Mouse (Mus musculus): ENCODE measurements around the gene Cab39. TPM values are rescaled to one million over a fixed set of nuclear protein-coding genes. Genes with fewer than 3 reads are reported as not detected.
A peak's percentile ranks its signal among the peaks of the same experiment; 100 is the strongest.
"Not testable (repeated sequence)": the region's sequence is repeated elsewhere in the genome, so short reads cannot be mapped to it uniquely, and the experiment has no call there.

Gene Cab39
- polyA plus RNA-seq, 1 experiment from 2014 or later, result 29.2 TPM

DNA sequence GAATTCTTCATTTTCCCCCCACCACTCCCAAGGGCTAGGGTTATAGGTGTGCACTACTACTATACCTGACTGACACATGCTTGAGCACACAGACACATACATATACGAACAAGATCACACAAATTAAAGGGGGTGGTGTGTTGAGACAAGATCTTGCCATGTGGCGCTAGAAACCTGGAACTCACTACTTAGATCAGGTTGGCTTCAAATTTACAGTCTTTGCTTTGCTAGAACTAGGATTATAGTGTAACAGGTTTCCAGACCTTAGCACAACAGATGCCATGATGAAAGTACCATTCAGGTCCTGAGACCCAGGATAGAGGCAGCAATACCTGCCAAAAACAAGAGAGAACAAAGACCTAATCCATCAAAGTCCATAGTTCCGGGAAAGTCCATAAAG, 1.8 kb upstream of the Cab39 start:
- no peak overlapping the region for H3K27ac ChIP-seq
- no peaks in the 10 kb centered on the region for H3K27me3 ChIP-seq
- no peak for ATAC-seq (ENCODE audit: insufficient number of reproducible peaks, insufficient read depth, low FRiP score, low TSS enrichment, low read depth)
- no peak overlapping the region for H3K9ac ChIP-seq
- no peaks in the 10 kb centered on the region for H3K9me3 ChIP-seq
- 90% methylated on average over 3 of the region's 3 CpGs for WGBS
- peaks cover 7% of the 10 kb centered on the region; the same call in 1 of the 2 replicates for H3K4me1 ChIP-seq
- 0 out of 2 replicates have a peak, but pooled peaks cover 5% of the 10 kb centered on the region for H3K36me3 ChIP-seq
- H3K4me3 ChIP-seq, result no peak overlapping the region
- no peak overlapping the region for H3K4me2 ChIP-seq

DNA sequence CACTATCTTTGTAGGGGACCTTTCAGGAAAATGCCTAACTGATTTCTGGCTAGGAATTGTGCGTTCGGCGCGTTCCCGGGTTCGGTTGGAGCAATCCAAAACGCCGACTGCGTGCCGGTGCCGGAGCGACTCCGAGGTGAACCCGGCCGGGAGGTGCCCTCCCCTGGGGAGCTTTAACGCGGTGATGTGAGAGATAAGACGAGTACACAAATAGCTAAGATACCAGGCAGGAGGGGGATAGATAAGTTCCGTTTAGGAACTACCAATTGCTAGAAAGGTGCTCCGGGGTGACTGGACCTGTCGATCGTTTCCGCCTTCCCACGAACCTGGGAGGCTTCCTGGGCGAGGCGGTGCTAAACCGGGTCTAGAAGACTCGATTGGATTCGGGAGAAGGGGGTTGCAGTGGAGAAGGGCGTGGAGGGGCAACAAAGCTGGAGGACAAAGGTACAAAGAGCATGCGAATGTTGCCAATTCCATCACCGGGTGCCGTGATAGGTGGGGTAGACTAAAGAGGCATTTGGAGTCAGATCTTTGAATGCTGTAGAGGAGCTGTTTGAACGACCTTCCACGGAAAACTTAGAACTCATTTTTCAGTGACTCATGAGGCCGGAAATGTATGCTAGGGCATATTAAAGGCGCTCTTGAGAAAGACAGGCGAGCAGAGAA, 998 bp downstream of the Cab39 start:
- Histone ChIP-seq H3K27ac (peak overlapping the region; percentile 92; the same call in 1 of the 2 replicates), H3K4me1 (peaks cover 7% of the 10 kb centered on the region; the same call in 1 of the 2 replicates), H3K9me3 (no peaks in the 10 kb centered on the region), H3K27me3 (no peaks in the 10 kb centered on the region), H3K9ac (peak overlapping the region; percentile 97), H3K36me3 (0 out of 2 replicates have a peak, but pooled peaks cover 5% of the 10 kb centered on the region), H3K4me3 (peak overlapping the region; percentile 97), H3K4me2 (peak overlapping the region; percentile 84)
- ATAC-seq (ENCODE audit: insufficient number of reproducible peaks, insufficient read depth, low FRiP score, low TSS enrichment, low read depth), result no peak
- under 1% methylated on average over 38 of the region's 38 CpGs for WGBS

- Histone ChIP-seq H3K27me3 (no peaks in the 10 kb centered on the region), H3K4me2 (peak overlapping the region; percentile 27; the same call in 1 of the 2 replicates), H3K27ac (no peak overlapping the region), H3K36me3 (0 out of 2 replicates have a peak, but pooled peaks cover 5% of the 10 kb centered on the region), H3K9ac (no peak overlapping the region), H3K9me3 (no peaks in the 10 kb centered on the region), H3K4me1 (peaks cover 7% of the 10 kb centered on the region; the same call in 1 of the 2 replicates), H3K4me3 (no peak overlapping the region; the same call in 1 of the 2 replicates)
- 71% methylated on average over 3 of the region's 3 CpGs for WGBS
- no peak for ATAC-seq (ENCODE audit: insufficient number of reproducible peaks, insufficient read depth, low FRiP score, low TSS enrichment, low read depth)
Observed at GRCm38 (mm10) chr1:85795196-85795595, 2.0 kb downstream of the Cab39 start.

GRCm38 (mm10) chr1:85799776-85800175, 6.5 kb downstream of the Cab39 start:
- Histone ChIP-seq H3K36me3 (0 out of 2 replicates have a peak, but pooled peaks cover 5% of the 10 kb centered on the region), H3K9me3 (no peaks in the 10 kb centered on the region), H3K4me2 (no peak overlapping the region), H3K27ac (no peak overlapping the region), H3K9ac (no peak overlapping the region), H3K4me1 (peaks cover 4% of the 10 kb centered on the region; the same call in 1 of the 2 replicates), H3K4me3 (no peak overlapping the region), H3K27me3 (no peaks in the 10 kb centered on the region)
- 73% methylated on average over 1 of the region's 1 CpGs for WGBS
- no peak for ATAC-seq (ENCODE audit: insufficient number of reproducible peaks, insufficient read depth, low FRiP score, low TSS enrichment, low read depth)

DNA sequence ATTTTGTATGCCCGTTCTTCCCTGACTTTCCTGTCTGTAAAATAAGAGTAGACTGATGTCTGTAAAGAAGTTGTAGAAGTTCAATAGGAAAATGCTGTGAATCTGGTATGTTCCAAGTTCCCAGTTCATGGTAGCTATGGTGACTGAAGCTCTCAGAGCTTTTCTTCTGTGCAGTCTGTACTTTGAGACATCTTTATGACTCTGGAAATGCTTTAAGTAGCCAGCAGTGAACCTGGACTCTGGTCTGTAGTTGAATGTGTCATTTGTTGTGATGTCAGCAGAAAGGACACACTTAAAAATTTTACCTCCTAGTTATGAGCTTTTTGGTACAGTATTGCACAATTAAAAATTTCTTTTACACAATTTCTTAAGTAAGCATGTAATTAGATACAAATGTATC, 9.3 kb downstream of the Cab39 start:
- H3K9ac ChIP-seq, result no peak overlapping the region
- H3K9me3 ChIP-seq, result no peaks in the 10 kb centered on the region
- H3K4me2 ChIP-seq, result no peak overlapping the region
- 98% methylated on average over 1 of the region's 1 CpGs for WGBS
- no peak overlapping the region for H3K27ac ChIP-seq
- no peak overlapping the region for H3K4me3 ChIP-seq
- no peaks in the 10 kb centered on the region for H3K4me1 ChIP-seq
- H3K36me3 ChIP-seq, result no peaks in the 10 kb centered on the region
- ATAC-seq (ENCODE audit: insufficient number of reproducible peaks, insufficient read depth, low FRiP score, low TSS enrichment, low read depth), result no peak
- no peaks in the 10 kb centered on the region for H3K27me3 ChIP-seq

DNA sequence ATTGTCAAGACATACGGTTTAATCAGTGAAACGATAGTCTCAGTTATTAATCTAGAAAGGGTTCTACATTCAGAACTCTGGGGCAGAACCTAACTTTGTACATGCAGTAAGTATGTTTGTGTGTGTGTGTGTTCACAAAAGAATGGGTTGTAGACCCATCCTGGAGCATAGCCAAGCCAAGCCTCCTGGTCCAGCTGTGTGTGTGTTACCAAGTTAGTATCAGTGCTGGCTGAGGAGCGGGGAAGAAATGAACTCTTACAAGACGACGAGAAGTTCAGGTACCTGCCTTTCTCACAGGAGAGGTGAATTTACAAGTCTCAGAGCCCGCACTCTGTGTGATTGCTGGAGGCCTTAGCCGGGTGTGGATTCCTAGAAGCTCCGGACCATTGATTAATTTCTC, 11.3 kb downstream of the Cab39 start:
- no peak overlapping the region for H3K27ac ChIP-seq
- H3K9me3 ChIP-seq, result no peaks in the 10 kb centered on the region
- H3K4me2 ChIP-seq, result no peak overlapping the region
- H3K9ac ChIP-seq, result no peak overlapping the region
- 0 out of 2 replicates have a peak, but pooled peaks cover under 1% of the 10 kb centered on the region for H3K4me1 ChIP-seq
- H3K27me3 ChIP-seq, result no peaks in the 10 kb centered on the region
- H3K36me3 ChIP-seq, result no peaks in the 10 kb centered on the region
- no peak overlapping the region for H3K4me3 ChIP-seq
- ATAC-seq (ENCODE audit: insufficient number of reproducible peaks, insufficient read depth, low FRiP score, low TSS enrichment, low read depth), result no peak
- 93% methylated on average over 8 of the region's 8 CpGs for WGBS

- Histone ChIP-seq H3K4me3 (no peak overlapping the region), H3K9me3 (no peaks in the 10 kb centered on the region), H3K27ac (no peak overlapping the region), H3K36me3 (no peaks in the 10 kb centered on the region), H3K4me2 (no peak overlapping the region), H3K9ac (no peak overlapping the region), H3K27me3 (no peaks in the 10 kb centered on the region), H3K4me1 (peaks cover 5% of the 10 kb centered on the region; the same call in 1 of the 2 replicates)
- WGBS, result 76% methylated on average over 4 of the region's 4 CpGs
- ATAC-seq (ENCODE audit: insufficient number of reproducible peaks, insufficient read depth, low FRiP score, low TSS enrichment, low read depth), result no peak
Observed at GRCm38 (mm10) chr1:85809256-85809655, 16.0 kb downstream of the Cab39 start.

- H3K4me1 ChIP-seq, result peaks cover 5% of the 10 kb centered on the region; the same call in 1 of the 2 replicates
- no peaks in the 10 kb centered on the region for H3K9me3 ChIP-seq
- no peak overlapping the region for H3K4me2 ChIP-seq
- H3K27me3 ChIP-seq, result no peaks in the 10 kb centered on the region
- H3K27ac ChIP-seq, result no peak overlapping the region
- no peaks in the 10 kb centered on the region for H3K36me3 ChIP-seq
- no peak overlapping the region for H3K4me3 ChIP-seq
- ATAC-seq (ENCODE audit: insufficient number of reproducible peaks, insufficient read depth, low FRiP score, low TSS enrichment, low read depth), result no peak
- 80% methylated on average over 2 of the region's 2 CpGs for WGBS
- H3K9ac ChIP-seq, result no peak overlapping the region
Observed at GRCm38 (mm10) chr1:85810343-85810742, 17.1 kb downstream of the Cab39 start.

DNA sequence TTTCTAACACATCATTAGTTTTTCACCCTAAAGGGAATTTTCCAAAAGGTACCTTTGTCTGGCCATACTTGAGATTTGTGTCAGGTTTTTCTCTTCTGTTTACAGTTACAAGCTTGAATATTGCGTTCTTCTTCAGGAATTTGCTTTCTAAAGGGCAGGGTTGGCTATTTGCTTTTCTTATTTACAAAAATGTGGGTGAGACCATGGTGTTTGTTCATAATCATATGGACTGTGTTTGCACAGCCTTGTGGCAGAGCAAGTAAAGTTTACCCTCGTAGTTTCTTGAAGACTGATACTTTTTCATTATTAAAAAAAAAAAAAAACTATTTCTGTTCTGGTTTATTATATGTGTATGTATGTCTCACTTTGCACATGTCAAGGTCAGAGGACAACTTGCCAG, 17.5 kb downstream of the Cab39 start:
- H3K4me2 ChIP-seq, result no peak overlapping the region
- no peak overlapping the region for H3K4me3 ChIP-seq
- H3K27me3 ChIP-seq, result no peaks in the 10 kb centered on the region
- ATAC-seq (ENCODE audit: insufficient number of reproducible peaks, insufficient read depth, low FRiP score, low TSS enrichment, low read depth), result no peak
- peaks cover 5% of the 10 kb centered on the region; the same call in 1 of the 2 replicates for H3K4me1 ChIP-seq
- no peak overlapping the region for H3K27ac ChIP-seq
- 70% methylated on average over 2 of the region's 2 CpGs for WGBS
- no peaks in the 10 kb centered on the region for H3K9me3 ChIP-seq
- no peaks in the 10 kb centered on the region for H3K36me3 ChIP-seq
- H3K9ac ChIP-seq, result no peak overlapping the region

- not testable (repeated sequence) for H3K9ac ChIP-seq; H3K4me2 ChIP-seq; H3K27ac ChIP-seq; H3K4me3 ChIP-seq; H3K27me3 ChIP-seq; ATAC-seq (ENCODE audit: insufficient number of reproducible peaks, insufficient read depth, low FRiP score, low TSS enrichment, low read depth); H3K4me1 ChIP-seq; H3K9me3 ChIP-seq
- peaks cover 12% of the 10 kb centered on the region for H3K36me3 ChIP-seq
Observed at GRCm38 (mm10) chr1:85814213-85814612, 21.0 kb downstream of the Cab39 start.

DNA sequence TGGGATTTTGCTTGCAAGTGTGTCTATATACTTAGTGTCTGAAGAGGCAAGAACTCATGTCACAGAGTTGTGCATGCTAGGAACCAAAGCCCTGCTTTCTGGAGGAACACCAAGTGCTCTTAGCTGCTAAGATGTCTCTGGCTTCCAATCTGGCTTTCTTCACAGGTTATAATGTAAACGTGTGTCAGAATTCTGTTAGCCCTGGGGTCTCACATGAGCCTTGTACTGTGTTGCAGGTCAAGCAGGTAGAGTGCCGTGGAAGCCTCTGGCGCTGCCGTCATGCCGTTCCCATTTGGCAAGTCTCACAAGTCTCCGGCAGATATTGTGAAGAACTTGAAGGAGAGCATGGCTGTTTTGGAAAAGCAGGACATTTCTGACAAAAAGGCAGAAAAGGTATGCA, 24.9 kb downstream of the Cab39 start:
- Histone ChIP-seq H3K9ac (no peak overlapping the region), H3K27me3 (no peaks in the 10 kb centered on the region), H3K4me3 (no peak overlapping the region), H3K27ac (no peak overlapping the region), H3K4me1 (no peaks in the 10 kb centered on the region; the same call in 1 of the 2 replicates), H3K4me2 (no peak overlapping the region), H3K9me3 (no peaks in the 10 kb centered on the region), H3K36me3 (peaks cover 41% of the 10 kb centered on the region)
- 97% methylated on average over 6 of the region's 6 CpGs for WGBS
- ATAC-seq (ENCODE audit: insufficient number of reproducible peaks, insufficient read depth, low FRiP score, low TSS enrichment, low read depth), result no peak

DNA sequence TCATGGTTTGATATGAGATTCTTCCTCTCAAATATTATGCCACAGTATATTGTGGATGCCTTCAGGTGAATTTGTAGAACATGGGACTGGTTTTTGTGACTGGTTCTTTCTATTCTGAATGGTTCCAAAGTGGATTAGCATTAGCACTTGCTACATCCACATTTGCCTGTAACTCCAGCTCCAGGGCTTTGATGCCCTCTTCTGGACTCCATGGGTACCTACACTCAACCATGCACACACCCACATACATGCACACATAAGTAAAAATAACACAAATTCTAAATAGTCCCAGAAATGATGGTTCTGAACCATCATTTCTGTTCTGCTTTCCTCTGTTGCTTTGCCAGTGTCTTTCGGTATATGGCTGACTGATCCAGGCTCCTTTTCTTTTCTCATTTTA, 26.5 kb downstream of the Cab39 start:
- ATAC-seq (ENCODE audit: insufficient number of reproducible peaks, insufficient read depth, low FRiP score, low TSS enrichment, low read depth), result no peak
- H3K9me3 ChIP-seq, result no peaks in the 10 kb centered on the region
- 98% methylated on average over 1 of the region's 1 CpGs for WGBS
- H3K4me2 ChIP-seq, result no peak overlapping the region
- no peak overlapping the region for H3K9ac ChIP-seq
- no peaks in the 10 kb centered on the region for H3K4me1 ChIP-seq
- H3K27ac ChIP-seq, result no peak overlapping the region
- no peaks in the 10 kb centered on the region for H3K27me3 ChIP-seq
- no peak overlapping the region for H3K4me3 ChIP-seq
- peaks cover 45% of the 10 kb centered on the region for H3K36me3 ChIP-seq
